13 mouse cellular contexts compared by ENCODE assay signal in genomic region chr3:54490249-54490900, GRCm38 (mm10).
"Had no signal": no experiment of that assay in that cellular context is flagged by ENCODE, and none has a peak within 500 bp of the region (broad histone marks: within the 10 kb centered on the region; RNA-seq: fewer than 3 reads in every experiment).

No protein-coding gene starts in this region.

- H3K4me1 ChIP-seq: liver, embryonic 13.5 days had no signal

- H3K4me3 ChIP-seq: liver, embryonic 13.5 days had no signal

- H3K27ac ChIP-seq: kidney, postnatal 0 days; liver, embryonic 13.5 days had no signal

- H3K9ac ChIP-seq: liver, embryonic 13.5 days had no signal

- H3K36me3 ChIP-seq: liver, embryonic 13.5 days had no signal

- DNase-seq: kidney, adult 18-20 months; kidney, postnatal 25 days; left cerebral cortex, postnatal 4 days; liver, embryonic 13.5 days; lung, adult 2 months; lung, postnatal 14 days; lung, postnatal 4 days; midbrain, embryonic 14.5 days; thymus, adult 2 months; thymus, postnatal 14 days; thymus, postnatal 4 days had no signal

- H3K27me3 ChIP-seq: liver, embryonic 13.5 days had no signal

- H3K4me2 ChIP-seq: liver, embryonic 13.5 days; midbrain, embryonic 11.5 days had no signal

- H3K9me3 ChIP-seq: liver, embryonic 13.5 days had no signal
